Mouse (Mus musculus): ENCODE data around the gene Eef1akmt3. TPM values are rescaled to one million over a fixed set of nuclear protein-coding genes. Genes with fewer than 3 reads are reported as not detected.

The Eef1akmt3 gene
- polyA plus RNA-seq, 1 experiment from 2014 or later, result 0.19 TPM

GRCm38 (mm10) chr10:127050119-127050474 is 8.8 kb upstream of the Eef1akmt3 start:
- H3K4me3 ChIP-seq (ENCODE audit: low read depth, low read length), result no peak overlapping the region
- 20% methylated on average over 10 of the region's 10 CpGs for WGBS
- no peak for ATAC-seq (ENCODE audit: insufficient number of reproducible peaks, low FRiP score, low TSS enrichment, low read depth)

DNA sequence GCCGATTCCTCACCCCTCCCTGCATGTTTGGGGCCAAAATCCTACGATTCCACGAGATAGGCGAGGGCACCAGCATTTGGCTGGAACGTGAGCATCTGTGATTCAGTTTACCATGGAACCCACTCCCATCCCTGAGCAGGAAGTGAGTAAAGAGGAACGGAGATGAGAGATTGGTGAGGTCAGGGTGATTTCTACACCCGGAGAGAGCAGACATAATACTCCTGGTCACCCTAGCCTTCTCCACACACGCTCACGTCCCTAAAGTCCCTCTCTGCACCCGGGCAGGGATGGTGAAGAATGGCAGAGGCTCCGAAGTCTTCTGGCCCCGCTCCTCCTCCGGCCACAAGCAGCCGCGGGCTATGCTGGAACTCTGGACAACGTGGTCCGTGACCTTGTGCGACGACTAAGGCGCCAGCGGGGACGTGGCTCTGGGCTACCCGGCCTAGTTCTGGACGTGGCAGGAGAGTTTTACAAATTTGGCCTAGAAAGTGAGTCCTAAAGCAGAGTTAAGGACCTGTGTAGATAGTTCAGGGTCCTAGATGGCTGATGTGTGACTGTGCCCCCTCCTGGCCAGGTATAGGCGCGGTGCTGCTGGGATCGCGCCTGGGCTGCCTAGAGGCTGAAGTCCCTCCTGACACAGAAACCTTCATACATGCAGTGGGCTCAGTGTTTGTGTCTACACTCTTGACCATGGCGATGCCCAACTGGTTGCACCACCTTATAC is 8.2 kb upstream of the Eef1akmt3 start:
- Histone ChIP-seq H3K4me3 (ENCODE audit: low read depth, low read length) (no peak overlapping the region), H3K4me1 (ENCODE audit: control insufficient read depth, insufficient read depth, low read length) (0 out of 2 replicates have a peak, but pooled peaks cover 6% of the 10 kb centered on the region), H3K9ac (ENCODE audit: low read length) (no peak overlapping the region), H3K27ac (replicated peaks; ENCODE audit: low read depth, low read length) (no peak overlapping the region), H3K9me3 (ENCODE audit: control insufficient read depth, low read length) (no peaks in the 10 kb centered on the region), H3K4me2 (ENCODE audit: low read depth, severe bottlenecking) (peak overlapping the region; percentile 17; the same call in 1 of the 2 replicates), H3K27me3 (ENCODE audit: control insufficient read depth, insufficient read depth, low read length) (peaks cover 39% of the 10 kb centered on the region), H3K36me3 (ENCODE audit: control insufficient read depth, insufficient read depth, low read length) (no peaks in the 10 kb centered on the region; the same call in 1 of the 2 replicates)
- 2% methylated on average over 29 of the region's 29 CpGs for WGBS
- ATAC-seq (ENCODE audit: insufficient number of reproducible peaks, low FRiP score, low TSS enrichment, low read depth) (no peak), DNase-seq (ENCODE audit: low spot score) (no peak)

More at GRCm38 (mm10) chr10:127050119-127050474, 8.8 kb upstream of the Eef1akmt3 start:
- Histone ChIP-seq H3K9ac (ENCODE audit: low read length) (no peak overlapping the region), H3K27me3 (ENCODE audit: control insufficient read depth, insufficient read depth, low read length) (peaks cover 39% of the 10 kb centered on the region), H3K9me3 (ENCODE audit: control insufficient read depth, low read length) (no peaks in the 10 kb centered on the region), H3K36me3 (ENCODE audit: control insufficient read depth, insufficient read depth, low read length) (no peaks in the 10 kb centered on the region; the same call in 1 of the 2 replicates), H3K4me2 (ENCODE audit: low read depth, severe bottlenecking) (no peak overlapping the region), H3K4me1 (ENCODE audit: control insufficient read depth, insufficient read depth, low read length) (0 out of 2 replicates have a peak, but pooled peaks cover 6% of the 10 kb centered on the region), H3K27ac (replicated peaks; ENCODE audit: low read depth, low read length) (no peak overlapping the region)
- DNase-seq (ENCODE audit: low spot score), result no peak

DNA sequence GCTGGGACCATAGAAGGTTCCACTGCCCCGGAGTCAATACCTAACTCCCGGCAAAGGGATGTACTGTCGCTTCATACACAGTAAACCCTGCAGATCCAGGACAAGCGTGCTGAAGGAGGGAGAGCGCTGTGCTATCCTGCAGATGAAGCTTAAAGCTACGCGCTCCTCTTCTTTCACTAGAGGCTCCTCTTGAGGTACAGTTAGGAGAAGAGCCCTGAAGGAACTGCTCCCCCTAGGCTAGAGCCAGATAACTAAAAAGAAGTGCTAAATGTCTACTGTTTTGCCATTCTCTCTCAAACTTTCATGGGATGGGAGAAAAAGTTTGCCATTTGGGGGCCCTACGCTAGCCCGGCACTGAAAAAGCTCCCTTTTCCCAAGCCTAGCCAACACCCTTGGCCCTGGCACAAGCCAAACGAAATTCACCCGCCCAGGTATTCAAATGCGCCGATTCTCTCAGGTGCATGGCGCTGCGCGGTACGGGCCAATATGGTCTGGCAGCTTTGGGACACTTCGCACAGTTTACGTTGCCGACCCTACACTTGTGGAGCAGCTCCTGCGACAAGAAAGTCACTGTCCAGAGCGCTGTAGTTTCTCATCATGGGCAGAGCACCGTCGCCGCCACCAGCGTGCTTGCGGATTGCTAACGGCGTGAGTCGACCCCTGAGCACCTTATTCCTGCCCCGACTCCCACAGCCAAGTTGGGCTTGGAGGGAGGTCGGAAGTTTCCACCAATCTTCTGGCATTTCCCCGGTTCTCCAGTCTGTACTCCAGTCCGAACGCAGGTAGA is 7.5 kb upstream of the Eef1akmt3 start:
- 0 out of 2 replicates have a peak overlapping the region, but pooled peaks have one; percentile 5 for H3K4me3 ChIP-seq (ENCODE audit: low read depth, low read length)
- H3K27ac ChIP-seq (replicated peaks; ENCODE audit: low read depth, low read length), result no peak overlapping the region
- H3K4me1 ChIP-seq (ENCODE audit: control insufficient read depth, insufficient read depth, low read length), result 0 out of 2 replicates have a peak, but pooled peaks cover 6% of the 10 kb centered on the region
- no peaks in the 10 kb centered on the region; the same call in 1 of the 2 replicates for H3K36me3 ChIP-seq (ENCODE audit: control insufficient read depth, insufficient read depth, low read length)
- ATAC-seq (ENCODE audit: insufficient number of reproducible peaks, low FRiP score, low TSS enrichment, low read depth), result no peak
- no peaks in the 10 kb centered on the region for H3K9me3 ChIP-seq (ENCODE audit: control insufficient read depth, low read length)
- H3K9ac ChIP-seq (ENCODE audit: low read length), result no peak overlapping the region
- DNase-seq (ENCODE audit: low spot score), result no peak
- 5% methylated on average over 35 of the region's 35 CpGs for WGBS
- H3K27me3 ChIP-seq (ENCODE audit: control insufficient read depth, insufficient read depth, low read length), result peaks cover 39% of the 10 kb centered on the region
- H3K4me2 ChIP-seq (ENCODE audit: low read depth, severe bottlenecking), result peak overlapping the region; percentile 17; the same call in 1 of the 2 replicates

DNA sequence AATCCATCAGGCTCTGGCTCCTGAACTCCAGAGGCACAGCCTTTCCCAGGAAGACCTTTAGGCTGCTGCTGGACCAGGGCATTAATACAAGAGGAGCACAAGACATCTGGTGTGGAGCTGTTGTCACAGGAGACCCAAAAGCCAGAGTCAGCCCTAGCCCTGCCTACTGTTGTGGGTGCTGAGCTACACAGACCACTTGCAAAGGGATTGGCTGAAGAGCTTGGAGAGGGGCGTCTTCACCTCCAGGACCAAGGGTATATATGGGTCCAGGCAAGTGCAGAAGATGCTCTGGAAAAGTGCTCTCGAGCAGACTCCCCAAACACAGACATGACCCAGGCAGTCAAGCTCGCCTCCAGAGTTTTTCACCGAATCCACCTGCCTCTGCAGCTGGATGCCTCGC is 6.6 kb upstream of the Eef1akmt3 start, which contains the start of gene Cyp27b1:
Gene Cyp27b1 (plus strand): TSS at position 297 of the 400 bp plus-strand sequence.
- Histone ChIP-seq H3K4me3 (ENCODE audit: low read depth, low read length) (0 out of 2 replicates have a peak within 1 kb of the TSS, but pooled peaks have one; percentile 5), H3K4me1 (ENCODE audit: control insufficient read depth, insufficient read depth, low read length) (0 out of 2 replicates have a peak, but pooled peaks cover 6% of the 10 kb centered on the region), H3K4me2 (ENCODE audit: low read depth, severe bottlenecking) (no peak within 1 kb of the TSS), H3K27me3 (ENCODE audit: control insufficient read depth, insufficient read depth, low read length) (peaks cover 39% of the 10 kb centered on the region), H3K27ac (replicated peaks; ENCODE audit: low read depth, low read length) (no peak within 1 kb of the TSS), H3K36me3 (ENCODE audit: control insufficient read depth, insufficient read depth, low read length) (no peaks in the 10 kb centered on the region; the same call in 1 of the 2 replicates), H3K9me3 (ENCODE audit: control insufficient read depth, low read length) (no peaks in the 10 kb centered on the region), H3K9ac (ENCODE audit: low read length) (no peak within 1 kb of the TSS; the same call in 1 of the 2 replicates)
- WGBS, result 30% methylated on average over 5 of the region's 5 CpGs
- ATAC-seq (ENCODE audit: insufficient number of reproducible peaks, low FRiP score, low TSS enrichment, low read depth) (no peak), DNase-seq (ENCODE audit: low spot score) (no peak)

DNA sequence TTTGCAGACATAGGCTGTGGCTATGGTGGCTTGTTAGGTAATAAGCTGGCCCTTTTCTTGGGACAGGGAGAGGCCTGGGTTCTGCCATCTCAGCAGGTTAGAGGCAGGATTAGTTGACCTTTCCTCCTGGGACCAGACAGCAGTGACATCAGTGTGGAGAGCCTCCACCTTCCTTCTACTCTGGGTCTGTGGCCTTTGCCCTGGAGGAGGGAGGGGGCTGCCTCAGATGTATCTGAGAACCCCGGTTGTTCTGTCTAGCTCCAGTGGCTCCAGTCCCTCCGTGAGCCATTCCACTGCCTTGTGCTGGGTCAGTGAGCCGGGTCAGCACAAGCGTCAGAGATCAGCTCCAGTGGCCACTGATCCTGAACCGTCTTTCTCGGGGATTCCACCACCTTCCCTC is 1.9 kb upstream of the Eef1akmt3 start:
- Histone ChIP-seq H3K9ac (ENCODE audit: low read length) (no peak overlapping the region), H3K4me3 (ENCODE audit: low read depth, low read length) (no peak overlapping the region; the same call in 1 of the 2 replicates), H3K36me3 (ENCODE audit: control insufficient read depth, insufficient read depth, low read length) (no peaks in the 10 kb centered on the region; the same call in 1 of the 2 replicates), H3K27ac (replicated peaks; ENCODE audit: low read depth, low read length) (no peak overlapping the region), H3K4me1 (ENCODE audit: control insufficient read depth, insufficient read depth, low read length) (0 out of 2 replicates have a peak, but pooled peaks cover 4% of the 10 kb centered on the region), H3K9me3 (ENCODE audit: control insufficient read depth, low read length) (no peaks in the 10 kb centered on the region), H3K4me2 (ENCODE audit: low read depth, severe bottlenecking) (no peak overlapping the region), H3K27me3 (ENCODE audit: control insufficient read depth, insufficient read depth, low read length) (peaks cover 7% of the 10 kb centered on the region)
- no peak for ATAC-seq (ENCODE audit: insufficient number of reproducible peaks, low FRiP score, low TSS enrichment, low read depth)
- 92% methylated on average over 6 of the region's 6 CpGs for WGBS
- no peak for DNase-seq (ENCODE audit: low spot score)

- WGBS, result 22% methylated on average over 5 of the region's 5 CpGs
- Histone ChIP-seq H3K9ac (ENCODE audit: low read length) (peak overlapping the region; percentile 63), H3K27ac (replicated peaks; ENCODE audit: low read depth, low read length) (no peak overlapping the region)
Observed at GRCm38 (mm10) chr10:127042468-127043115, 1.3 kb upstream of the Eef1akmt3 start.

GRCm38 (mm10) chr10:127041774-127042338 is 543 bp upstream of the Eef1akmt3 start:
- H3K27ac ChIP-seq (replicated peaks; ENCODE audit: low read depth, low read length), result no peak overlapping the region
- no peaks in the 10 kb centered on the region for H3K9me3 ChIP-seq (ENCODE audit: control insufficient read depth, low read length)
- peak overlapping the region; percentile 98 for H3K4me2 ChIP-seq (ENCODE audit: low read depth, severe bottlenecking)
- WGBS, result 0% methylated on average over 44 of the region's 44 CpGs
- H3K27me3 ChIP-seq (ENCODE audit: control insufficient read depth, insufficient read depth, low read length), result no peaks in the 10 kb centered on the region; the same call in 1 of the 2 replicates
- DNase-seq (ENCODE audit: low spot score), result peak; percentile 96
- ATAC-seq (ENCODE audit: insufficient number of reproducible peaks, low FRiP score, low TSS enrichment, low read depth), result peak; percentile 67
- peak overlapping the region; percentile 90 for H3K4me3 ChIP-seq (ENCODE audit: low read depth, low read length)
- H3K9ac ChIP-seq (ENCODE audit: low read length), result peak overlapping the region; percentile 63
- 0 out of 2 replicates have a peak, but pooled peaks cover 4% of the 10 kb centered on the region for H3K4me1 ChIP-seq (ENCODE audit: control insufficient read depth, insufficient read depth, low read length)
- no peaks in the 10 kb centered on the region; the same call in 1 of the 2 replicates for H3K36me3 ChIP-seq (ENCODE audit: control insufficient read depth, insufficient read depth, low read length)

More at GRCm38 (mm10) chr10:127042468-127043115, 1.3 kb upstream of the Eef1akmt3 start:
- H3K4me2 ChIP-seq (ENCODE audit: low read depth, severe bottlenecking), result peak overlapping the region; percentile 98
- H3K4me1 ChIP-seq (ENCODE audit: control insufficient read depth, insufficient read depth, low read length), result 0 out of 2 replicates have a peak, but pooled peaks cover 4% of the 10 kb centered on the region
- ATAC-seq (ENCODE audit: insufficient number of reproducible peaks, low FRiP score, low TSS enrichment, low read depth) (0 out of 2 replicates have a peak, but pooled peaks have one; percentile 4), DNase-seq (ENCODE audit: low spot score) (no peak)
- no peaks in the 10 kb centered on the region; the same call in 1 of the 2 replicates for H3K36me3 ChIP-seq (ENCODE audit: control insufficient read depth, insufficient read depth, low read length)
- peaks cover 1% of the 10 kb centered on the region for H3K27me3 ChIP-seq (ENCODE audit: control insufficient read depth, insufficient read depth, low read length)
- H3K4me3 ChIP-seq (ENCODE audit: low read depth, low read length), result peak overlapping the region; percentile 90
- H3K9me3 ChIP-seq (ENCODE audit: control insufficient read depth, low read length), result no peaks in the 10 kb centered on the region
